Mouse (Mus musculus): Measurements from ENCODE around the gene Esyt2.

DNA sequence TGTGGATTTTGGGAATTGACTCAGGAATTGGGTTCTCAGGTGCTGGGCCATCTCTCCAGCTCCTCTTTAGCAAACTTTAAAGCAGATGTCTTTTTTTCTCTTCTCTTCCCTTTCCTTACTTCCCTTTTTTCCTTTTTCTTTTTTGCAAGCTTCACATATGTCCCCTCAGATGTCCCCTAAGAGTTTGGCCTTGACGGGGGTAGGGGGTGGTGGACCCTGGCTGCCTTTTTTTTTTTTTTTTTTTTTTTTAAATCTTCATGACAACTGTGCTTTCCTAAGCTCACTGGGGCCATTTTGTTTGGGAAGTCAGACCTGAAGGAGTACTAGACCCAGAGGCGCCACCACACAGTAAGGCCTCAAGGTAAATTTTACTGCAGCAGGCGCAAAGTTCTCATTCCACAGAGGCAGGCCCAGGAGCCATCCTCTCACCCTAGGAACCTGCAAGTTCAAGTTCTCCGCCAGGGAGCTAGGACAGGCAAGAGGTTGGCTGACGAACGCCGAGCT is 795 bp upstream of the Esyt2 start:
- no peak for TF ChIP-seq POLR2A (IDR thresholded peaks at IDR 0.05; ENCODE audit: borderline replicate concordance, control insufficient read depth, low read depth, low read length)
- no peak for TF ChIP-seq CTCF (IDR thresholded peaks at IDR 0.05; ENCODE audit: control insufficient read depth, insufficient read depth, low read length)

Measured in bone marrow, adult 2 months (tissue).